Mouse (Mus musculus) intestine, embryonic 16.5 days (tissue): ENCODE results near the gene Llgl2. TPM values are rescaled to one million over a fixed set of nuclear protein-coding genes. Genes with fewer than 3 reads are reported as not detected.

Experiments used
- ATAC-seq: fragments of 200-750 bp; cut with Nextera tagmentation; 2 replicates; pipeline ENCODE4 v1.8.0; 2017; ENCODE audit warnings: moderate TSS enrichment, moderate library complexity
- H3K27ac ChIP-seq: fragments of 300-500 bp; sonication (generic); 2 replicates; pipeline ENCODE4 v1.5.1; 2014; ENCODE audit warnings: mild to moderate bottlenecking, low read length
- H3K27me3 ChIP-seq: fragments of 300-500 bp; sonication (generic); replicated peaks from 2 replicates; pipeline ENCODE4 v1.6.1; 2014; ENCODE audit warnings: low read length, control low read depth, mixed read lengths; ENCODE audit not compliant: control insufficient read depth, insufficient read depth
- H3K36me3 ChIP-seq: fragments of 300-500 bp; sonication (generic); 2 replicates; pipeline ENCODE4 v1.6.1; 2014; ENCODE audit warnings: low read length, control low read depth; ENCODE audit not compliant: control insufficient read depth, insufficient read depth
- H3K4me1 ChIP-seq: fragments of 300-500 bp; sonication (generic); 2 replicates; pipeline ENCODE4 v1.6.1; 2014; ENCODE audit warnings: low read length, control low read depth, mixed read lengths; ENCODE audit not compliant: control insufficient read depth, insufficient read depth
- H3K4me2 ChIP-seq: fragments of 300-500 bp; sonication (generic); 2 replicates; pipeline ENCODE4 v1.6.1; 2014; ENCODE audit warnings: low read depth, low read length, control low read depth
- H3K4me3 ChIP-seq: fragments of 300-500 bp; sonication (generic); 2 replicates; pipeline ENCODE4 v1.5.1; 2014; ENCODE audit warnings: mild to moderate bottlenecking, low read length
- H3K9ac ChIP-seq: fragments of 300-500 bp; sonication (generic); 2 replicates; pipeline ENCODE4 v1.6.1; 2014; ENCODE audit warnings: low read depth, low read length
- H3K9me3 ChIP-seq: fragments of 300-500 bp; sonication (generic); 2 replicates; pipeline ENCODE4 v1.6.1; 2016; ENCODE audit warnings: low read length, control low read depth; ENCODE audit not compliant: control insufficient read depth
- WGBS: fragments of 180-500 bp; shearing (Covaris S2); extraction: QIAGEN DNeasy Blood & Tissue Kit; methylation state at CpG from one replicate; pipeline ENCODE4 v1.1.7; 2014; 5-methylcytosine and 5-hydroxymethylcytosine counted together
- polyA plus RNA-seq: library from polyadenylated mRNA; unstranded; fragments of >200 nt; fragmentation: Nextera tagmentation; extraction: Ambion mirVana; gene quantifications from 2 replicates; pipeline ENCODE4 v1.2.1, GENCODE M21; 2015

The Llgl2 gene
- polyA plus RNA-seq, 1 experiment from 2014 or later, result 102 TPM

GRCm38 (mm10) chr11:115789787-115790186 is 34.1 kb upstream of the Llgl2 start:
- Histone ChIP-seq H3K36me3 (peaks cover 18% of the 10 kb centered on the region), H3K4me2 (no peak overlapping the region), H3K27me3 (no peaks in the 10 kb centered on the region), H3K4me3 (no peak overlapping the region), H3K4me1 (no peaks in the 10 kb centered on the region; the same call in 1 of the 2 replicates), H3K27ac (no peak overlapping the region), H3K9ac (no peak overlapping the region), H3K9me3 (no peaks in the 10 kb centered on the region)
- 95% methylated on average over 7 of the region's 7 CpGs for WGBS
- ATAC-seq, result no peak

- Histone ChIP-seq H3K9me3 (no peaks in the 10 kb centered on the region), H3K4me3 (no peak overlapping the region), H3K4me2 (no peak overlapping the region), H3K36me3 (peaks cover 25% of the 10 kb centered on the region), H3K4me1 (no peaks in the 10 kb centered on the region), H3K27ac (no peak overlapping the region), H3K9ac (no peak overlapping the region), H3K27me3 (no peaks in the 10 kb centered on the region)
- WGBS, result 94% methylated on average over 16 of the region's 16 CpGs
- no peak for ATAC-seq
These were observed 31.9 kb upstream of the Llgl2 start for GRCm38 (mm10) chr11:115791919-115792318.

DNA sequence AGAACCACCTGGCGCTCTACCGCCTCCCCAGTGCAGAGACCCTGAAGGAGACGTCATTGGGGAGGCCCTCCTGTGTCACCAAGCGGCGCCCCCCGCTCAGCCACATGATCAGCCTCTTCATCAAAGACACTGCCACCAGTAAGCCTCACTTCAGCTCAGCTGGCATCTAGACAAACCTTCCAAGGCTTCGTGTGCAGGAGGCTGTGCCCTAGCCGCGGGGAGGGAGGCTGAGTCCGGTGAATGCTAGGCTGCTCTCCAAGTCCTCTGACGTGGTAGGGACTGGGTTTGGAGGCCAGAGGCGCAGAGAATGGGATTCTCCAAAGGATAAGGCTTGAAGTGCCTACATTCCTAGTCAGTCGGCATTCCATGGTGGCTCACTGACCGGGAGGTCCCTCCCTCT is 31.5 kb upstream of the Llgl2 start:
- 84% methylated on average over 14 of the region's 14 CpGs for WGBS
- no peak overlapping the region for H3K9ac ChIP-seq
- H3K36me3 ChIP-seq, result peaks cover 25% of the 10 kb centered on the region
- no peak overlapping the region for H3K4me3 ChIP-seq
- no peak overlapping the region for H3K27ac ChIP-seq
- no peaks in the 10 kb centered on the region for H3K9me3 ChIP-seq
- no peak for ATAC-seq
- H3K27me3 ChIP-seq, result no peaks in the 10 kb centered on the region
- no peak overlapping the region for H3K4me2 ChIP-seq
- no peaks in the 10 kb centered on the region for H3K4me1 ChIP-seq

- no peak for ATAC-seq
- H3K9ac ChIP-seq, result no peak overlapping the region
- H3K9me3 ChIP-seq, result no peaks in the 10 kb centered on the region
- H3K4me2 ChIP-seq, result no peak overlapping the region
- H3K27ac ChIP-seq, result no peak overlapping the region
- H3K27me3 ChIP-seq, result no peaks in the 10 kb centered on the region
- H3K4me1 ChIP-seq, result no peaks in the 10 kb centered on the region
- peaks cover 43% of the 10 kb centered on the region for H3K36me3 ChIP-seq
- WGBS, result 79% methylated on average over 15 of the region's 15 CpGs
- H3K4me3 ChIP-seq, result no peak overlapping the region
These were observed 27.0 kb upstream of the Llgl2 start for GRCm38 (mm10) chr11:115796898-115797297.

- Histone ChIP-seq H3K27ac (no peak overlapping the region), H3K4me1 (no peaks in the 10 kb centered on the region), H3K4me2 (no peak overlapping the region), H3K9ac (no peak overlapping the region), H3K27me3 (no peaks in the 10 kb centered on the region), H3K4me3 (no peak overlapping the region), H3K36me3 (peaks cover 41% of the 10 kb centered on the region), H3K9me3 (no peaks in the 10 kb centered on the region)
- WGBS, result 75% methylated on average over 9 of the region's 9 CpGs
- ATAC-seq, result no peak
These were observed 26.2 kb upstream of the Llgl2 start for GRCm38 (mm10) chr11:115797665-115798064.

DNA sequence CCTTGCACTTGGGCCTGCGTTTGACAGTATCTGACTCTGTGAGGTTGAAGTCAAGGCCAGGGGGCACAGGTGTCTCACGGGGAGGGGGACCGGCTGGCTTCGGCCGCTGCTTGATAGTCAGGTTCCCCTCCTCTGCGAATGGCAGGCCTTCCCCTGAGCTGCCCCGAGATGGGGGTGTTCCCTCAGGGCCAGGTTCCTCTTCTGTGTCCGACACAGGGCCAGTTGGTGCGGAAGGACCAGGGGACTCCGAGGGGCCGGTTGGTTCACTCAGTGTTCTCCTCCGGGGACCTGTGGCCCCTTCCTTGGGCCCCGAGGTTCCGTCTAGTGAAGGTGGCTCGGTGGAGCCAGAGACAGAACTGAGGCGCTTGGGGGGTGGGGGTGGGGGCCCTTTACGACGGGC is 22.9 kb upstream of the Llgl2 start:
- no peaks in the 10 kb centered on the region for H3K27me3 ChIP-seq
- H3K36me3 ChIP-seq, result peaks cover 41% of the 10 kb centered on the region
- ATAC-seq, result no peak
- 88% methylated on average over 18 of the region's 18 CpGs for WGBS
- H3K4me2 ChIP-seq, result no peak overlapping the region
- no peak overlapping the region for H3K9ac ChIP-seq
- H3K4me1 ChIP-seq, result no peaks in the 10 kb centered on the region
- no peak overlapping the region for H3K27ac ChIP-seq
- H3K9me3 ChIP-seq, result no peaks in the 10 kb centered on the region
- H3K4me3 ChIP-seq, result no peak overlapping the region

GRCm38 (mm10) chr11:115803072-115803709 is 20.7 kb upstream of the Llgl2 start:
- no peak overlapping the region for H3K4me2 ChIP-seq
- H3K9me3 ChIP-seq, result no peaks in the 10 kb centered on the region
- H3K9ac ChIP-seq, result no peak overlapping the region
- H3K27me3 ChIP-seq, result no peaks in the 10 kb centered on the region
- H3K4me3 ChIP-seq, result no peak overlapping the region
- H3K4me1 ChIP-seq, result peaks cover 3% of the 10 kb centered on the region
- no peak overlapping the region for H3K27ac ChIP-seq
- H3K36me3 ChIP-seq, result peaks cover 48% of the 10 kb centered on the region
- WGBS, result 92% methylated on average over 24 of the region's 24 CpGs
- ATAC-seq, result no peak

- no peak overlapping the region for H3K27ac ChIP-seq
- 95% methylated on average over 7 of the region's 7 CpGs for WGBS
- no peak overlapping the region for H3K4me2 ChIP-seq
- H3K27me3 ChIP-seq, result no peaks in the 10 kb centered on the region
- peaks cover 21% of the 10 kb centered on the region for H3K4me1 ChIP-seq
- peaks cover 42% of the 10 kb centered on the region for H3K36me3 ChIP-seq
- no peak overlapping the region for H3K9ac ChIP-seq
- no peaks in the 10 kb centered on the region for H3K9me3 ChIP-seq
- no peak for ATAC-seq
- H3K4me3 ChIP-seq, result no peak overlapping the region
These were observed 18.8 kb upstream of the Llgl2 start for GRCm38 (mm10) chr11:115805005-115805404.

GRCm38 (mm10) chr11:115806154-115806553 is 17.7 kb upstream of the Llgl2 start:
- no peak for ATAC-seq
- peaks cover 31% of the 10 kb centered on the region for H3K4me1 ChIP-seq
- no peaks in the 10 kb centered on the region for H3K9me3 ChIP-seq
- no peaks in the 10 kb centered on the region for H3K27me3 ChIP-seq
- no peak overlapping the region for H3K4me2 ChIP-seq
- peaks cover 36% of the 10 kb centered on the region for H3K36me3 ChIP-seq
- no peak overlapping the region for H3K27ac ChIP-seq
- H3K9ac ChIP-seq, result no peak overlapping the region
- WGBS, result 93% methylated on average over 10 of the region's 10 CpGs
- no peak overlapping the region for H3K4me3 ChIP-seq

- no peaks in the 10 kb centered on the region for H3K27me3 ChIP-seq
- H3K4me3 ChIP-seq, result no peak overlapping the region
- peaks cover 27% of the 10 kb centered on the region for H3K36me3 ChIP-seq
- no peak overlapping the region for H3K4me2 ChIP-seq
- no peak overlapping the region for H3K27ac ChIP-seq
- 78% methylated on average over 6 of the region's 6 CpGs for whole genome bisulfite sequencing
- H3K9ac ChIP-seq, result no peak overlapping the region
- H3K9me3 ChIP-seq, result no peaks in the 10 kb centered on the region
- ATAC-seq, result no peak
- peaks cover 41% of the 10 kb centered on the region for H3K4me1 ChIP-seq
These were observed 16.5 kb upstream of the Llgl2 start for GRCm38 (mm10) chr11:115807306-115807705.
